Mouse (Mus musculus) right cerebral cortex, postnatal 14 days (tissue): ENCODE measurements around the gene Clp1.

Experiments used
- DNase-seq: peaks from one replicate; pipeline ENCODE4 v3.0.0; 2022

Clp1 gene

DNA sequence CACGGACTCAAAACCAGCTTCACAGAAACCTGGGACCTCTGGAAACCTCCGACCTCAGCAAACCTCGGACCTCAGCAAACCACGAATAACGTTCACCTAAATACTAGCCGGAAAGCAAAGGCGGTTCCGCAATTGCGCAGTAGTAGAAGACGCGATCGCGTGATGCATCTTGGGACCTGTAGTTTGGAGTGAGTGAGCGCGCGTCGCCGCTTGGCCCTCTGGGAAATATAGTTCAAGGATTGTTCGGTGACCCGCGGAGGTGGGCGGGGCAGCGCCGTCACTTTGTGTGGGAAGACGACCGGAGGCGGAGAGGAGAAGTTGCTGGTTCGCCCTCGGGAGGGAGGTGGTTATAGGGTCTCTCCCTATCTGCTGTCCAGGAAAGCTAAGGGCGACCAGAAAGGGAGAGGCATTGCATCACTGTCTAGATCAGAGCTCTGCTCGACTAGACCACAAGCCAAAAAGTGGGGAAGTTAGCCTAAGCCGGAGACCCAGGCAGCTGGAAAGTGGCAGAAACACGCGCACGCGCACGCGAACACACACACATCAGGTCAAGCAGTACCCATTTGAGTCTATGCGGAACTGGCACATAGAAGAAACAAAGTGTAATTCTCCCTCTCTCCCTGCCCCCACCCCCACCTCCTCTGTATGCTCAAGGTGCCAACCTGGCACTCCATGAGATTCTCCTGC, at the start of gene Clp1:
Gene Clp1, minus strand, starts transcription at position 179 of the 687 bp plus-strand sequence.
- peak; percentile 92 for DNase-seq

DNA sequence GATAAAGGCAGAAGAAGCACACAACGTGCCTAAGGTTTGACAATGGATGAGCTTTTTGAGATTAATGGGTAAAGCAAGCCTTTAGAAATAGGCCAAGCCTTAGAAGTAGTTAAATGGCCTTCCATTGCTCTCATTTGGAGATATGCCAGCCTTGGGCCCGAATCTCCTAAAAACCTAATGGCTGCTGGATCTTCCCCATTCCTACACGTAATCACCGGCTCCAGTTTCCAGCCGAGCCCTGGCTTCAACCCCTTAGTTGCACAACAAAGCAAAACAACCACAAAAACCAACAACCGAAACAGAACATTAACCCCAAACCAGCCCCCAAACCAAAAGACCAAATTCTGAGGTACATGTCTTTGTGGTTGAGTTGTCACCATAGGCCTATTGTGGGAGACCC, 48.5 kb upstream of the Clp1 start:
- DNase-seq, result no peak

DNA sequence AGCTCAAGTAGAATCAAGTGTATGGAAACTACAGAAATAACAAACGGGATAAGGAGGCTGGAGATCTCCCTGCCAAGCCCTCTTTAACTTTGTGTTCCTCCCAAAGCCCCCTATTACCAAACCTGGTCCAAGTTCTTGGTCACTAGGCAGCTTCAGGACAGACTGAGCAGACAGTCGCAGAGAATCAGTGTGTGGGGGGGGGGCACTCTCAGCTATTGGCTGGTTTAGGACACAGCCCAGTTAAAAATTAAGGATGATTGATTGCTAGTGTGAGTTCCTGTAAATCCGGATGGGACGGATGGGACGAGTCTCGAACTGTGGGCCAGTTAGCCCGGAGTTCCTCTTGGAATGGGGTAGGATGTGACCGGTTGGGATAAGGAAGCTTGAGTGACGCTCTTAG, 48.1 kb upstream of the Clp1 start, which contains the start of gene Serping1:
Gene Serping1, minus strand, starts transcription at position 204 of the 400 bp plus-strand sequence.
- DNase-seq, result no peak

DNA sequence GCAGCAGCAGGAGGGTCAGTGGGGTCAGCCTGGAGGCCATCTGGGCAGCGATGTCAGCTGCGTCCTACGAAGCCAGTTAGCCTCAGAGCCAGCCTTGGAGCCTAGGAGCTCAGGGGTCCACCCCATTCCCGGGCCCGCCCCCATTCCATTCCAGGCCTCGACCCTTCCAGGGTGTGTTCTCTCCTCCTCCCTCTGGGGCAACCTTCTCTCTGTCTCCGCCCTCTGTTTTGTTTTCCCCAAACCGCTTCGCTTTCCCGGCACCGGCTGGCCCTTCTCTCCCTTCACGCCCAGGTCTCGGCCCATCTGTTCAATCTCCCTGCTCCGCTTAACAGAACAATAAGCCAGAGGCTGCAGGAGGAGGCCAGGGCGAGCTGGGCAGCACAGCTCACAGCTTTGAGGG, 47.6 kb upstream of the Clp1 start:
- DNase-seq, result peak; percentile 10

DNA sequence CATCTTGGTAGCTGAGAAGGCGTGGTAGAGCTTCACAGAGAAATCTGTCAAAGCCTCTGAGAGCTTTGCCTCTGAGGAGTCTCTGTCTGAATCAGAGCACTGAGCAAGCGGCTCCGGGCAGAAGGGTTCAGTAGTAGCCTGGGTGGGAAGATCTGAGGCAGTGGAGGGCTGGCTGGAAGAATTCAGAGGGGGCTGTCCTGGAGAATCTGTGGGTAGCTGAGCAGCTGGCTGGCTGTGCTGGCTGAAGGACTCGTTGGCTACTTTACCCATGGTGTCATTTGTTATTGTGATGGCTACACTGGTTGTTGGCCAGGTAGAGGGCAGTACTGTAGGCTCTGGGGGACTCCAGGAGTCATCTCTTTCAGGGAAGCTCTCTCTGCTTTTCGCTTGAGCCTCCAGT, 46.0 kb upstream of the Clp1 start:
- no peak for DNase-seq

DNA sequence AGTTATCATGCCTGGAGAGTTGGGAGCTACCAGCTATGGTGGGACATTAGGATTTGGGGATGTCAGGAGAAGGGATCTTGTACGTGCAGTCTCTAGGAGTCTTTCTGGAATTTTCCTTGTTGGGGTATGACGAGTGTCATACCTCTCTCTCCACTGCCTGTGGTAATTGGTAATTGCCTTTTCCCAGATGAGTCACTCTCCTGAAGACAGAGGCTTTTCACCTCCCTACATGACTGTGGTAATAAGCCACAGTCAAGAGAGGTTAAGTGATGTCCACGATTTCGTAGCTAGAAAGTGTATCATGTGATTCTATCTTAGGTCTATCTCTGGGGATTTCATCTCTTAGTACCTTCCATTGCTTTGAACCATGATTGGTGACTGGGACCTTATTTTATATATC, 45.3 kb upstream of the Clp1 start:
- DNase-seq, result no peak

DNA sequence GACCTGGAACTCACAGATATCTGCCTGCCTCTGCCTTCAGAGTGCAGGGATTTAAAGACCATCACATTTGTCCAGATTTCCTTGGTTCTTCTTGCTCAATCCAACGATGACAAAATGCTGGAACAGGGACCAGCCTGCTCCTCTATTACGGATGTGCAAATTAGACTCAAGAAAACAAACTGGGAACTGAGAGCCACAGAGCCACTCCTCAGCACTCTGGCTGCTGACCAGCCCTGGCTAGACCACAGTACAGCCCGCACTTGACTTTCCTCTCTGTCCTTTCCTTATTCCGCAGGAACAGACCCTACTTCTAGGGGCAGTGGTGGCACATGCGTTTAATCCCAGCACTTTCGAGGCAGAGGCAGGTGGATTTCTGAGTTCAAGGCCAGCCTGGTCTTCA, 43.4 kb upstream of the Clp1 start:
- no peak for DNase-seq

DNA sequence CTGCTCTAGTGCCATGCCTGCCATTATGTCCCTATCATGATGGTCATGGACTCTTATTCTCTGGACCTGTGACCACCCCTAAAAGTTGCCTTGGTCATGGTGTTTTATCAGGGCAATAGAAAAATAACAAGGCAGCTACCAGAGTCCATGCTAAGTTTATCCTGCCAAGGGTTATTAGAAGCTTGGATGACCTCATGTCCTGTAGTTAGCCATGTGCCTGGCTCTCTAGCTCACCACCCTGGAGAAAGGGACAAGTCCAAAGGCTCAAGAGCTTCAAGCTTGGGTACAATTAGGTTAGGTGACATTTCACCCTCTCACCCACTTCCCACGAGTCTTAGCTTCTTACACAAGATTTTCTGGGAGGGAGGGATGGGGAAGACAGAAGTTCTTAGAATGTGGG, 35.7 kb upstream of the Clp1 start:
- DNase-seq, result no peak

DNA sequence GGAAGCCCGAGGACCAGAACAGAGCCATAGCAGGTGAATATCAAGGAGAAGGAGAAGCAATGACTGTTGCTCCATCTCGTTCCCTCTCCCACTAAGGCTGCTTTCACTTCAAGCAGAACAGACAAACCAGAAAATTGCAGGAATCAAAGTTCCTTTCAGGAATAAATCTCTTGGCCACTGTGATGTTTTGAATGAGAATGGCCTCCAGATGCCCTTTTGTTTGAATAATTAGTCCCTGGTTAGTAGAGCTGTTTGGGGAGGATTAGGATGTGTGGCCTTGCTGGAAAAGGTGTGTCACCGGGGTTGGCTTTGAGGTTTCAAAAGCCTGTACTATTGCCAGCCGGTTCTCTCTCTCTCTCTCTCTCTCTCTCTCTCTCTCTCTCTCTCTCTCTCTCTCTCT, 35.1 kb upstream of the Clp1 start:
- no peak for DNase-seq

DNA sequence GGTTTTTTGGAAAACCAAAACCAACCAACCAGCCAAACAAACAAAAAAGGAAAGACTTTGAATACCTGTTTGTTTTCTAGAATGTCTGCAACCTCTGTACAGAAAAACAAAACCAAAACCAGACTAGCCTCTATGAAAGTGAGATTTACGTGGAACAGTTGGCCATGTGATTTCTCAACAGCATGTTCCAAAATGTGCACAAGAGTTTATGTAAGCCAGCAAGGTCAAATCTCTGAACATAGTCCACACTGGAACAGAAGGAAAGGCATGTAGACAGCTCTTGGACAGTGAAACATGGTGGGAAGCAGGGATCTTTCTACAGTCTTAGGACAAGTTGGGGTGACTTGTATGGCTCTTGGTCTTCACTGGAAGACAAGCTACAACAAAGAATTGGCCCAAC, 34.7 kb upstream of the Clp1 start:
- no peak for DNase-seq

DNA sequence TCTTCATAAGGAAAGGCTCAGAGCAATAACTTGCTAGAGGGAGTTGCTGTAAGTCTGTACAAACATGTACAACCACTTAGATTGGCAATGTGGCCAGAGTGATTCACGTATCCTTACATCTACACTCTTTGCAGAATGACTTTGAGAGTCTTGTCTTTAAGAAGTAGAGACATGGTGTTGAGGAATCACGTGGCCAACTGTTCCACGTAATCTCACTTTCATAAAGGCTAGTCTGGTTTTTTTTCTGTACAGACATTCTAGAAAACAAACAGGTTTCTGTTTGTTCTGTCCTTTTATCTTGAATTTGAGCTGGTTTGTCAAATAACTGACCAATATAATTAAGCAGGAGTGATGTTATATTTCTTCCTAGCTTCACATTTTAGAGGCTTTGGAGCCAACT, 34.2 kb upstream of the Clp1 start:
- DNase-seq, result no peak

DNA sequence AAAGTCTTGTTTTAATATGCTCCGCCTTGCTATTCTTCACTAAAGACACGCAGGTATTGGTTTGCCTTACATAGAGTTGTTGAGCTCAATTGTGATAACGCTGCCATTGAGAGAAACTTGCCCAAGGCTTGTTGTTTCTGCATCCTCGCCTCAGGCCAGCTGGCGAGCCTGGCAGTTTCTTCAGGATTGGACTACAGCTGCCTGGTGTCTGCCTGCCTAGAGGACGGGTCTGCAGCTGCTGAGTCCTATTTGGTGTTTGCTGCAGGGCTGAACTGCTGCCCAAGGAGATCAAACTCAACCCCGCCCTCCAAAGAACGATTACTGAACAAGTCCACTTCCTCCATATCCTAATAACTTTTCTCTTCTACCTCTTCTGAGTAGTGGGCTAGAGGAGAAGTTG, 33.6 kb upstream of the Clp1 start:
- DNase-seq, result no peak

DNA sequence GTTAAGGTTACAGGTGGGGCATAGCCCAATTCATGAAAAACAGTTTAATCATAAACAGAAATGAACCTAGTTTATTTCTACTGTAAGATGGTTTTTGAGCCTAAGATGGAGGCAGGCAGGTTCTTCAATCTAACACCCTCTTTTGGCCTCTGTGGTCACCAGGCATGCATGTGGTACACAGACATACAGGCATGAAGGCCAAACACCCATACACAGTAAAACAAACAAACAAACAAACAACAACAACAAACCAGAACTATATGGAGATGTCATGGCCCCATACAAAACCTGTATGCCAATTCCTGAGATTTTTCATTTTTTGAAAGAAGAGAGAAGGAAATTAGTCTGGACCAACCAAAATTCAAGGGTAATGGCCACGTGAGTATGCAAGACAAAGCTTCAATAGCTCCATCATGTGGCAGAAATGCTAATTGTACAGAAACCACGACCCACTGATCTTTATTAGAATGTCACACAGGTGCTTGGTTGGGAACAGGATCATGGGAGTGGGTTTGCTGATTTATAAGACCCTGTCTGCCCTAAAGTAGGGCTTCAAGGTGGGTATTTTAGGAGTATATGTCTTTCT, 31.5 kb upstream of the Clp1 start:
- DNase-seq, result no peak

DNA sequence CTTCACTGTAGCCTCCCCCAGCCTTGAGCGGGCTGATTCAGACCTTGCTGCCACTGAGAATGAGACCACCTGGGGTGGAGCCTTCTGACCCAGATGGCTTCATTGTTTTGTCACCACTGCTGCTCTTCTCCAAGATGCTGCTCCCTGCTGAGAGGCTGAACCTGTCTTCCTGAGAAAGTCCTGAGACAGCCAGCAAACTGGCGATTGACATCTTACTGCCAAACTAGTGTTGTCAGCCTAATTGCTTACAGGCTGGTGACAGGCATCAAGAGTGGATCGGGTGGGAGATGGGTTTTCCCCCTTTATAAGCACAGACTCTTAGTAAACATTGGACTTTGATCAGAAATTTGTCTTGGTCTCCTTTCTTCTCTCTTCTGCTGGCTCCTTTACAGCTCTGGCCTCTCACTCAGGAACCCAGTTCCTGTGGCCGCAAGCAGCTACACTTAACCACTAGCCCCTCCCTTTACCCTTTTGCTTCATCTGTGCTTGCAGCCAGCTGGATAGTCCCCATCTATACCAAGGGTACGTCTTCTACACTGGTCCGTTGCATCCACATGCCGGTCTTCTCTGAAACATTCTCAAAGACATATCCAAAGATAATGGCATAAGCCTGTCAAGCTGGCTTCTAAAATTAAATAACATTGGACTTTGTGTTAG, 30.0 kb upstream of the Clp1 start:
- no peak for DNase-seq

DNA sequence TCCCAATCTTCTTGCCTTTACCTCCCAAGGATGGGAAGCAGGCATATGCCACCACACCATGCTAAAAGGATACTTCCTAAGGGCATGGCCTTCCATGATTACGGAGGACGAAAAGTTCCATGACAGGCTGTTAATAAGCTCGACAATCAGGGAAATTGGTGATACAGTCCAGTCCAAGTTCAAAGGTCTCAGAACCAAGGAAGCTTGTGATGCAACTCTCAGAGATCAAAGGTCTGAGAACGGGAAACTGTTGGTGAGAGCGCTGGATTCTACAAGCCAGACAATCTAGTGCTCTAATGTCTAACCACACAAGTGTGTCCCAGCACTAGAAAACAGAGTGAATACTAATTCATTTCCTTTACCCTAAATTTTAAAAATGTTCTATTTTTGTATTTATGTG, 29.1 kb upstream of the Clp1 start:
- no peak for DNase-seq

DNA sequence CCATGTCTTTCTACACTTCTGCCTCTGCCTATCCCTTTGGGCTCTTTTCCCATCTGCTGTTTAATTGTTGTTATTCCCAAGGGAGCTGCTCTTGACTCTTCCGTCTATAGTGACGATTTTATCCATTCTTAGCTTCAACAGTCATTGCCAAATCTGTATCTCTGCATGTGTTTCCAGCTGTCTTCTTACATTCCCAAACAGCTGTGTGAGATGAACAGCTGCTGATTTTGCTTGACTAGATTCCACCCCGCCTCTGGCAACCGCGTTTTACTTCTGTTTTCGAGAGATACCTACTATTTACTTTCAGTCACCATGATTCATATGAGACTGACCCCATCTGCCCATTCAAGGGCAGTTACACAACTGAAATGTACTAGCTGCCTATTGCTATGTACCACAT, 23.0 kb upstream of the Clp1 start:
- no peak for DNase-seq

DNA sequence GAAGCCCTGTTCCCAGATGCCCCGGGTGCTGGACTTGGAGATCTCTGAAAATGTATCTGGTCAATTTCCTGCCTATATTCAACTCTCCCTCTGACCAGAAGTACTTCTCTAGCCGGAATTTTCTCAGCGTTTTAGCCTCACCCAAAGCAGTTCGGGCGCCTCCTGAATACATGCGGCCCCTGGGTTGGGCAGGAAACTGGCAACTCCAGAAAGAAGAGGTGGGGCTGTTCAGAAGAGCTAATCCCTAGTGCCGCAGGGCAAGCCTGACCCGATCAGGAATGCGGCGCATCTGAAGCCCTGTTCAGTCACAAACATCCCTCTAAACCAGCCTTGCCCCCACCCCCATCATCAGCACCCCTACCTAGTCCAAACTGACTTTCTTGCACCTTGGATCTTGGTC, 17.0 kb upstream of the Clp1 start:
- DNase-seq, result no peak

DNA sequence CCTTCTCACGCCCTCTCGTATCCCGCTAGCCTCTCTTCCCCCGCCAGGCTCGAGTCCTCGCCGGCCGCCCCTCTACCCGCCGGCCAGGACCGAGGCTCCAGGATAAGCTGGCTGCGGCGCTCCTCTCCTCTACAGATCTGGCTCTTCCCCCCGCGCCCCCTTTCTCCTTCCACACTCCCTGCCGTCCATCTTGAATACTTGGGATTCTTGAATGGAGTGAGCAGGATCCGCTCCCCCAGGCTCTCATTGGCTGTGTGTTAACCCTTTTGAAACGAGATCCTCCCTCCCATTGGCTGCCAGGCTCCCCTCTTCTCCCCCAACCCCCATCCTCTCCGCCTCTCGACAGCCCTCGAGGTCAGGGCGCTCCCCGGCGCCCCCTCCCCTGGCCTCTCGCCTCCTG, 16.4 kb upstream of the Clp1 start, which contains the start of gene Gm19426:
Gene Gm19426, minus strand, starts transcription at position 95 of the 400 bp plus-strand sequence.
- DNase-seq, result peak; percentile 71

DNA sequence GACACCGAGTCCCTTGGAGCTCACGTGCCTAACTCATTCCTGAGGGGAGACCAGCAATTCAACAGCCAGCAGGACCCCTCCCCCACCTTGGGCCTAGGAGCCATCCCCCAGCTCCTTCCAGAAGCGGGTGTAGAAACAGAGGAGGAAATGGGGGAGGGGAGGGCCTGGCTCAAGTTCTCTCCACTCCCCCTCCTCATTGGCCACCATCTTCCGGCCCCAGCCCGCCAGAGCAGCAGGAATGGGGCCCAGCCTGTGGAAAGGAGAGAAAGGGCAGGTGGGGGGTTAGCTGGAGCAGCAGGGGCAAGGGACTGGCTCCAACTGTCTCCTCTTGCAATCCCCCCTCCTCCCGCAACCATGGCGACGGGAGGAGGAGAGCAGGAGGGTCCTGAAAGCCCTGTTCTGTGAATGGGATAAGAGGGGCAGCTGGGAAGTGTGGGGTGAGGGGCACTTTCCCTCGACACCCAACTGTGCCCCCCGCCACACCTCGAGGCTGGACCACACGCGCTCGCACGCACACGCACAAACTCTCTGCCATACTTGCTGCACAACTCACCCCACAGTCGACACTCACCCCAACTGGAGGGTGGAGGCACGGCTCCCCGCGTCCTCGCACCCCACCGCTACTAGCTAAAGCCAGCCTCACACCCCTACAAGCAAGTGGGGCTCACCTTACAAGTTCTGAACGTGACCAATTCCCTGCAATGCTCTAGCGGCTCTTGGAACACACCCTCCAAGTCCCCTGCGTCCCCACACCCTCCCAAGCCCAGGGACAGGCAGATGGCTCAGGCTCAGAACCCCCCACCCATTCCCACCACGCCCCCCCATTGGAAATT, 15.5 kb upstream of the Clp1 start:
- DNase-seq, result peak; percentile 38

DNA sequence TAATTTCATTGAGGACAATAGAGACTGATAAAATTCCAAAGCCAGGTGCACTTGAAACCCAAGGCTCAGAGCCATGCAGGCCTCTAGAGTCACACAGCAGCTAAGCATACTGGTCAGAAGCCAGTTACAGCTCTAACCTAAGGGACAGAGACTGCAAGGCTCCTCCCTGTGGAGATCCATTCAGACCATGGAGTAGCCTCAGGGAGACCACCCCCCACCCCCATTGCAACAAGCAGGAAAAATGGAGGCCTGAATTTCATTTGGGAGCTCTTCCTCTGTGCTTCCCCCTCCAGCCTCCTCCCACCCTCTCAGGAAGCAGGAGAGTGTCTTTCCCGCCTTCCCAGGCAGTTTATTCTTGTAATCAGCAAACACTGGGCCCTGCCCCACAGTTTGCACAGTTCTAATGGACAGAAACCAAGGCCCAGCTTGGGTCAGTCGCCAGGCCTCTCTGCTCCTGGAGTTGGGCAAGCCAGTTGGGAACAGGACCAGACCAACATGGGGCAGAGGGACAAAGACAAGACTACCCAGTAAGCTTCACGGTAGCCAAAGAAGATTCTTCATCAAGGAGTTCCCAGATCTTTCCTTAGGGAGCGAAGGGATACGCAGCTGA, 14.8 kb upstream of the Clp1 start:
- no peak for DNase-seq

DNA sequence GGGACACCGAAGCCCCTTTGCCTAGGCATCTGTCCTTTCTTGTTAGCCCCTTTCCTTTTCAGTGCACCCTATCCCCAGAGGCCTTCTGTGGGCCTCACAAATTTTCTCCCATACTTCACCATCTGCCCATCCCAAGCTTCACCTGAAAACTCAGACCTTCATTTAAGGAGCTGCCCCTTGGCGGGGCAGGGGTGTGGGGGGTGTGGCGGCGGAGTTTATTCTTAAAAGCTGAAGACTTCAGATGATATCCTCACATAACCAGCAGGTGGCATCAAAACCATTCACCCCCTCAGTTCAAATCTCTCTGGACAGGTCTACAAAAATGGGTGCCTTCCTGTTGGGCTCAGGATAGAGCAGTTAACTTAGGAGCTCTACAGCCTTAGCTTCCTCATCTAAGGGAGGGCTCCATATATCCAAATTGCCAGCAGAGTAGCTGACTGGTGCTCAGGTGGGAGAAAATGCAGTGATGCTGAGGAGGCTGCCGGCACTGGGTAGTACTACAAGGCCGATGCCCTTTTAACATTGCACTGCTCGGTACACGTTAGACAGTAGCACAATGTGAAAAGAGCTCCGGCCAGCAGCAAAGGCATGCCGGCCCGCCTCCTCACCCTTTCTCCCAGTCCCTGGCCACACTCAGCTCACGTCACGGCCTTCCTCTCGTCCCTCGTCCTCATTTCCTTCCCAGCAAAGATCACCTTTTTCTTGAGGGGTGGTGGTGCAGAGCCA, 13.6 kb upstream of the Clp1 start:
- DNase-seq, result no peak

DNA sequence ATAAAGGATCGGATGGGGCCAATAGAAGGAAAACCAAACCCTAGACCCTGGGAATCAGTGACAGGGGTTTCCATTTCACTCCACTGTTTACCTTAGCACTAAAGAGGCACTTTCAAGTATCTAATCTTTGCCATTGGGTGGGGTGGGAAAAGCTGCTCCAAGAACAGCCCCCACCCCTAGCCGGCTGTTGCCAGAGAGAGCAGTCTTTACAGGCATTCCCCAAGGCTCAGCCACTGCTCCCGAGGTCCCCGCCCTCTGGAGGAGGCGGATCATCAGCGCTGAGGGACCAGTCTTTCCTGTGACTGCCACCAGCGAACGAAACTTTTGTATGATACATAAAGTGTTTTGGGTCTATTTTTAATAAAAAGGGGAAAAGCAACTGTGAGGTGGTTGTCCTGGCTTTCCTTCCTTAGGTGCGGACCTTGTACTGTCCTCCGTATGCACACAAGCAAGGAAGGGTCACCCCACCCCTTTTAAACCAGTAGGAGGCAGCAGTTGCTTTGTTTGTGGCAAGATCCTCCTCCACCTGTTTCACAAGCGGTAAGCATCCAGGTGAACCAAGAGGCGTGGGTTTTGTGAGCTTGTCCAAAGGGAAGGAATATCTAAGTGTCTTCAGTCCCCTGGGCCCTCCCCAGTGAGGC, 11.2 kb upstream of the Clp1 start:
- DNase-seq, result no peak
